Mouse (Mus musculus) yolk sac, embryonic 10.5 days (tissue): ENCODE measurements around the gene Reg4.

ENCODE experiments used
- DNase-seq: peaks from one replicate; pipeline ENCODE4 v3.0.0-alpha.2; 2017; ENCODE audit warnings: low spot score

The Reg4 gene

GRCm38 (mm10) chr3:98237240-98237639 is 15.3 kb downstream of the Reg4 start:
- no peak for DNase-seq

GRCm38 (mm10) chr3:98238150-98238549 is 16.2 kb downstream of the Reg4 start:
- no peak for DNase-seq

DNA sequence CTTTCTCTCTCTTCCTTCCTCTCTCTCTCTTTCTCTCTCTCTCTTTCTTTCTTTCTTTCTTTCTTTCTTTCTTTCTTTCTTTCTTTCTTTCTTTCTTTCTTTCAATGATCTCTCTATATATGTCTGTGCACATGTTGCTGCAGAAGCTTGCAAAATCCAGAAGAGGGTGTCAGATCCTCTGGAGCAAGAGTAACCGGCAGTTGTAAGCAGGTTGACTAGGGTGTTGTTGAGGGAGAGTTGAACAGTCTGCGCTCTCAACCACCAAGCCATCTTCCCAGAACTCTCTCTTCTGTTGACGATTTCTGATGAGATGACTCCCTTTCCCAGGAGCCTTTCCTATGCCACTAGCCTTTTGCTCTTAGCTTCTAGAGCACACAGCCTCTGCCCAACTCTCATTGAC is 20.1 kb downstream of the Reg4 start:
- DNase-seq, result no peak

DNA sequence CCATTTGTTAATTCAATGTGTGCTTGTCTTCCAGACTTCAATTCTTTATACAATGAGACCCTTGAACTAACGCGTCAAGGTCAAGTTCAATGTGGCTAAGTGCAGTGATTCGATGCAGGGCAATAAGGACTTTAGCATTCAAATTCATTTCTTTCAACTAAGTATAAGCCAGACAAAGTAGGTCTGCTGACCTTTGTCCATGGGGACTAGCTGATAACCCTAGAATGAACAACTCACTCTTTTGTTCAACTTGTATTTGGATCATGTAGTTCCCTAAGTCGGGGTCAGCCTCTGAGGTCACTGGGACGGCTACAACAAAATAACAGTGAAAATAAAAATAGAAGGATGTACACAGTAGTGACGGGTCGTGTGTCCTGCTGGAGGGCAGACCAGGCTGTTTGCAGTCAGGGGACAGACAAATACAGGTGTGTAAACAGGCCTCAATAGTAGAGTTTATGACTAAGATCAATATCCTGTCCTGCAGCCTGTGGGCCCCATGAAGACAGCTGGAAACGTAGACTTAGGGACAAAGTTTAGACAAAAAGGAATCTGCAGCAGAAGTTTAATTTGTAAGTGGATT is 20.6 kb downstream of the Reg4 start:
- DNase-seq, result no peak

DNA sequence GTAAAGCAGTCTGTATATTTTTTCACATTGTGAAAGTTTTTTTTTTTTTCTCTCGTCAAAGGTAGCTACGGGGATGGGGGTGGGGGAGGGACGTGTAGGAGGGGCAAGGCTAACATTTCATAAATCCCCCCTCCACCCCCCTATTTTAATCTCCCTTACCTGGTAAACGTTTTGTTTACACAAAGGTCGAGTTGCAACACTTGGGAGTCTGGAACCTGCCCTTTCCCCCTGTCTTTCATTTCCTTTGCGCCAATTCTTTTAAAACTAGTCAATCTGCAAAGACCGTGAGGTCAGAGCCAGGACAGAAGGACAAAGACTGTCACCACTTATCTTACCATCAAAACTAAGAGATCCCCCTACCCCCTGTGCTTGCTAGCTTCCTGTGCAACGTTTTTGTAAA is 23.9 kb downstream of the Reg4 start:
- DNase-seq, result peak; percentile 80

GRCm38 (mm10) chr3:98246985-98247751 is 25.2 kb downstream of the Reg4 start:
- peak; percentile 44 for DNase-seq

GRCm38 (mm10) chr3:98249378-98249777 is 27.4 kb downstream of the Reg4 start:
- no peak for DNase-seq

GRCm38 (mm10) chr3:98249833-98250448 is 28.0 kb downstream of the Reg4 start:
- no peak for DNase-seq

DNA sequence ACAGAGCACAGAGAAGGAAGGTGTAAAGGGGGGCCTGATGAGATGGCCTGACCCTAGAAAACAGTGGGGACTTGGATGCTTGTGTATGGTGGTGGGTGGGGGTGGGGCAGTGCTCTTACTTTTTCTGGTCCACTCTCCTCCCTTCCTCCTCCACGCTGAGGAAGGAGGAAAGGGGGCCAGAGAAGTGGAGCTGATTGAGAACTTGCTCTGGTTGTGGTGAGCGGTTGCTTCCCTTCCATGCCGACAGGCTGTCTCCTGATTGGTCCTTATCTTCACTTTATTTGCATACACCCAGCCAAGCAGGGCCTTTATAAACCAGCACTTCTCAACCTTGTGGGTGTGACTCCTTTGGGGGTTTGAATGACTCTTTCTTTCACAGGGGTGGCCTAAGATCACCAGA is 32.1 kb downstream of the Reg4 start:
- no peak for DNase-seq

DNA sequence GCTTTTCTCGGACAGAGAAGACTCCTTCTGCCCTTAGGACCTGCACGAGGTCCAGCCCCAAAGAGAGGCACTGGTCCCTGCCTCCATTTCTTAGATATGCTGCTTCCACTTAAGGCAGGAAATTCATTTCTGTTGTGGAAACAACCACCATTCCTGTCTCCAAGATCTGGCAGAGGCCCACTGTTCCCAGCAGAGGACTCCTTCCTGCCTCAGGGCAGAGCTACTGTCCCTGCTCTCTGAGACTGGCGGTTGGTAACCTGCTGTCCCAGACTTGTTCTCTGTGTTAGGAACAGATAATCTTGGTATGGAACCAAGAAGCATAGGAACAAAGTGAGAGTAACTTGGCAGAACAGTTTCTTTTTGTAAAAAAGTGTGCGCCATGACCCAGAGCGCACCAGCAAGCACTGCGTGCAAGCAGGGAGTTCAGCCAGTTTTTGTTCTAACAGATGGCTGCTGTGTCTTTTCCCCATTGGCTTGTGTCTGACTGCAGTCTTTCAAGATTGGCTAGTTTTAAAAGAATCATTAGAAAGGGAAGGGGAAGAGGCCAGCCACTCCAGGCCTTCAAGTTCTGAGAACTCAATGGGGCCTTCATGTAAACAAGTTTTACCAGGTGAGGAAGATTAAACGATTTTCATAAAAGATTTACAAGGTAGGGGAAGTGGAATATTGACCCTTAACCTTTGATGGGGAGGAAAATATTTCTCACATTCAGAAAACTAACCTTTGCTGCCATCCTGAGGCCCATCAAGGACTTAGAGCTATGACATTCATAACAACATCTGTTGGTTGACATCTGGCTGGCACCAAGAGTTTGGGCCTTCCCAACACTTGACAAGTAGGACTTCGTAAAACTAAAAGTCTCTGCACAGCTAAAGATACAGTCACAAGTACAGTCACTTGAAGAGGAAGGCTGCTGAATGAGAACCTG is 33.0 kb downstream of the Reg4 start:
- DNase-seq, result no peak

DNA sequence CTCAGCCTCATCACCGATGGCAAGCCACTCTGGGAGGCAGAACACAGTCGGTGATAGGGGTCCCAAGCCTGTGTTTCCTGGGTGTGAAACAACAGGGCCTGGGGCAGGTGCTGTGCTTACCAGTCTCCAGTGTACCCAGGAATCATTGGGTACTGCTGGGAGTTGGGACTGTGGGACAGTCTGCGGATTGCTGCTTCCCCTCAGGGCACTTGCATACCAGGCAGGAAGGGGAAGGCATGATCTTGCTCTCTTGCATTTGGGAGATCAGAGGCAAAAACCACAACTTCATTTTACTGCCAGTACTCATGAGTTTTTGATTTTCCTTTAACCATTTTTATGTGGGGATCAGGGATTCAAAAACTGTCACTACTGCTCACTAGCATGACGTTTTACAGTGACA is 36.8 kb downstream of the Reg4 start:
- DNase-seq, result no peak

GRCm38 (mm10) chr3:98259271-98259751 is 37.4 kb downstream of the Reg4 start:
- DNase-seq, result no peak

DNA sequence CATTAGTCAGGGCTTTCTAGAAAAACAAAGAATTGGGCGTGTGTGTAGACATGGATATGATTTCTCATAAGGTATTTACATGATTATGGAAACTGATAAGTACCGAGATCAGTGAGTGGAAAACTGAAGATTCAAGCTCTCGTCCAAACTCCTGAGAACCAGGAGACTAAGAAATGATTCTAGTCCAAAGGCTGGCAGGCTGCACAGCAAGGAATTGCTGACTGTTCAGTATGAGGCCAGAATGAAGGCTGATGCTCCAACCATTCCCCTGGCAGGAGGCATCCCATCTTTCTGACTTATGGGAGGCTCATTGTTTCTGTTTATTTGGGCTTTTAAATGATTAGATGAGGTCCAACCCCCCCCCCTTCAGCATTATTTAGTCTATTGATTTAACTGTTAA is 38.6 kb downstream of the Reg4 start:
- DNase-seq, result no peak

GRCm38 (mm10) chr3:98261415-98261814 is 39.5 kb downstream of the Reg4 start:
- DNase-seq, result no peak

- DNase-seq, result no peak
Observed at GRCm38 (mm10) chr3:98262133-98262532, 40.2 kb downstream of the Reg4 start.

DNA sequence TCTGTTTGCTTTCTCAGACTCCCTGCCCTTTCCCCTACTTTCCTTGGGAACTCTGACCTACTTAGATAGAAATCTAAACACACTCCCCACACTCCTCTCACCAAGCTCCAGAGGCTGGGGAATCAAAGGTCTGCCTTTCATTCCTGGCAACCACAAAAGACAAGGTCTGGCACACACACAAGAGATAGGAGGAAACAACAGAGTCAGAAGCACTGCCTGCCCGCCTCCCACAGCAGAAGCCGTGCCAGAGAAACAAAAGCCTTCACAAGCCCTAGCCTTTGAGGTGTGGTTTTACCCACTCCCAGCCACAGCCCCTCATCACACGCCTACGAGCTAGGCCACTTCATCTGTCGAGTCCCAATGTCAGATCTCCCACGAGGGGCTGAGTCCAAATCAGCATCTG is 45.3 kb downstream of the Reg4 start:
- DNase-seq, result peak; percentile 79

GRCm38 (mm10) chr3:98273623-98274398 is 51.9 kb downstream of the Reg4 start:
- no peak for DNase-seq

DNA sequence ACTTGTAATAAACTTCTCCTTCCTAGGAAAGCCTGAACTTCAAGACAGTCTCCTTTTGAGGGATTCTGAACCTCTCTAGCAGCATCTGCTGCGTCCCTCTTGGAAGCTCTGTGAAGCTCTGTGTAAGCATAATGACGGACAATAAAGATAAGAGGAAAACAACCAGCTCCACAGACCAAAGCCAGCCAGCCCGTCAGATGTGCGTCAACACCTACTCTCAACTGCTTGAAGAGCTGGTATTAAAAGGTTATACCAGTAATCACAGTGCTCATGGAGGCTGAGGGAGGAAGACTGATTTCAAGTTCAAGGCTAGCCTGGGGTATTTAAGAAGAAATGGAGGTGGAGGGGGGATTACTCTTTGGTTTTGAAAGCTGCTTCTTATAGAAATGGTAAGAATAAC is 57.7 kb downstream of the Reg4 start:
- DNase-seq, result no peak

DNA sequence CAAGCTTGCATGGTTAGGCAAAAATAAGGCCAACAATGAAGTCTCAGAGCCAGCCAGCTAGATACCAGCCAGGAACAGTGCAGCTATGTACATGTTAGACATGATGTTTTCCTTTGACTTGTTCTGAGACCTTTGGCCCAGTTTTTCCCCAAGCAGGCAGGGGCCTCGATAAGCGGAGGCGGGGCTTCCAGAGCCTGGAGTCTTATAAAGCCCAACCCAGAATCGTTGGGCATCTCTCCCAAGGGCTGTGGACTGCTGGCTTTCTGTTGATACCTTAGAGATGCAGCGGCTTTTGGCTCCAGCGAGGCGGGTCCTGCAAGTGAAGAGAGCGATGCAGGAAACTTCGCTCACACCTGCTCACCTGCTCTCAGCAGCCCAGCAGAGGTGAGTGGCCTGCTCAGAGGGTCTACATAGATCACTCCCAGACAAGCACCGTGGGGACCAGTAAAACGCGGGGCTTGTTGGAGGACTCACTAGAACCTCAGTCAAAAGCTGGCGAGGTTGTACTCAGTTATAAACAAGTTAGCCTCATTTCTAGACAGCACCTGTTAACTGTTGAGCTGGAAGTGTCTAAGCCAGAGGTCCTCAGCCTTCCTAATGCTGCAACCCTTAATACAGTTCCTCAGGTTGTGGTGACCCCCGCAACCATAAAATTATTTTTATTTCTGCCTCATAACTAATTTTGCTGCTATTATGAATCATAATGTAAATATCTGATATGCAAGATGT is 58.4 kb downstream of the Reg4 start, which contains the start of gene Hmgcs2:
Gene Hmgcs2 (plus strand): TSS at position 232 of the 729 bp plus-strand sequence.
- peak; percentile 68 for DNase-seq

DNA sequence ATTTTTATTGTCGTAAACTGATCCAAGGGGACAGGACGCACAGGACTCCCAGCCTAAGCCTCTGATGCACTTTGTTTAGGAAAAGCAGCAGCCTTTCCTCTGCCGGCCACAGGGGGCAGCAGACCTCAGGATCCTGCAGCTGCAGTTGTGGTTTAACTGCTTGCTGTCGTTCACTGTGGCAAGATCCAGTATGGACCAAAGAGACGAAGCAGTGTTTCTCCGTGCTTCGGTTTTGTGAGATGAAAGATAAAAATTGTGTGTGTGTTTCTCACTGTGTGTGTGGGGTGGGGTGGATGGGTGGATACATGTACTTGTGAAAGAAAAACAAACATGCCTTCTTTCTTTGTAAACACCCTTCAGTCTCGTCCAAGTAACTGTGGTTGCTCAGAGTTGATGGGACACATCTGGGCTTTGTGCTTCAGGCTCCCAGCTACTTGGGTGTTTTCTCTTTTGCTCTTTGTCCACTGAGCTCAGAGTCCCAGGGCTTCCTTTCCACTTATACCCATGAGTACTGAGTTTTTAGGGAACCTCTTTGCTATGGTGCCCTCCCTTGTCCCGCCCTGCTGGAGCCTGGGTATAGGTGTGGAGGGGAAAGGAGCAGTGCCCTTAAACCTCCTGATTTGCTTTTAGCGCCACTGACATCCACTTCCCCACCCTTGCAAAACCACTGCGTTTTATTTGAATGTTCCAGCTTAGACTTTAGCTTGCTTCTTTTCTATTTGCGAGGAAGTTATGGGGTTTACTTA is 59.1 kb downstream of the Reg4 start:
- DNase-seq, result peak; percentile 55
